Mouse (Mus musculus): ENCODE measurements around the gene 1700037C18Rik.

- no peak for TF ChIP-seq POLR2A (IDR thresholded peaks at IDR 0.05; ENCODE audit: control insufficient read depth, extremely low read depth, insufficient read depth, low read length, poor library complexity)
- TF ChIP-seq CTCF (IDR thresholded peaks at IDR 0.05; ENCODE audit: borderline replicate concordance, control insufficient read depth, extremely low read depth, insufficient read depth, low read length, poor library complexity): no peak
Observed at GRCm38 (mm10) chr16:3859254-3859653, 49.2 kb downstream of the 1700037C18Rik start.
